In genomic region chr1:170196211-170196610, GRCm38 (mm10) we compare ENCODE assay signal across 30 mouse cellular contexts. TPM values are rescaled to one million over a fixed set of nuclear protein-coding genes. Genes with fewer than 3 reads are reported as not detected.
DNase-seq lines count a peak whose midpoint lies in the region; ATAC-seq and TF ChIP-seq lines count a peak whose summit lies in the region.
"Had no signal": no experiment of that assay in that cellular context is flagged by ENCODE, and none has a peak within 500 bp of the region (broad histone marks: within the 10 kb centered on the region; RNA-seq: fewer than 3 reads in every experiment).

No protein-coding gene starts in this region.

- no peak for TF ChIP-seq POLR2A in kidney, adult 2 months (IDR thresholded peaks at IDR 0.05; ENCODE audit: low read depth, low read length)

- H3K4me1 ChIP-seq in kidney, adult 2 months (ENCODE audit: control insufficient read depth, insufficient read depth, low read length), result peaks cover 9% of the 10 kb centered on the region
- H3K4me1 ChIP-seq in kidney, embryonic 14.5 days (ENCODE audit: control insufficient read depth, insufficient read depth, low read length), result no peaks in the 10 kb centered on the region
- H3K4me1 ChIP-seq in liver, postnatal 0 days (ENCODE audit: insufficient read depth), result no peaks in the 10 kb centered on the region
- H3K4me1 ChIP-seq in liver, embryonic 12.5 days, result no peaks in the 10 kb centered on the region
- H3K4me1 ChIP-seq: embryonic facial prominence, embryonic 15.5 days; forebrain, embryonic 10.5 days; heart, embryonic 15.5 days; hindbrain, embryonic 10.5 days had no signal

- TF ChIP-seq CTCF in kidney, adult 2 months (conservative IDR thresholded peaks at IDR 0.05; ENCODE audit: insufficient read depth, insufficient read length, low read depth, low read length), result no peak
- TF ChIP-seq CTCF in liver, postnatal 0 days (IDR thresholded peaks at IDR 0.05; ENCODE audit: low read depth), result no peak

- no peak overlapping the region for H3K4me3 ChIP-seq in kidney, adult 2 months (ENCODE audit: insufficient read depth, low read depth, low read length)
- H3K4me3 ChIP-seq in kidney, embryonic 14.5 days (ENCODE audit: low read length), result no peak overlapping the region
- no peak overlapping the region for H3K4me3 ChIP-seq in liver, postnatal 0 days (ENCODE audit: low read depth, low read length)
- H3K4me3 ChIP-seq in liver, embryonic 12.5 days, result no peak overlapping the region
- H3K4me3 ChIP-seq: embryonic facial prominence, embryonic 15.5 days; erythroblast, embryonic 14.5 days; forebrain, embryonic 10.5 days; gastrocnemius, adult 2 months; heart, embryonic 15.5 days; hindbrain, embryonic 10.5 days had no signal

- H3K36me3 ChIP-seq in kidney, adult 2 months (ENCODE audit: control insufficient read depth, insufficient read depth, low read length), result peaks cover 13% of the 10 kb centered on the region
- peaks cover 78% of the 10 kb centered on the region for H3K36me3 ChIP-seq in kidney, embryonic 14.5 days (ENCODE audit: control insufficient read depth, insufficient read depth, low read length)
- H3K36me3 ChIP-seq in liver, postnatal 0 days (replicated peaks; ENCODE audit: insufficient read depth, low read length), result peaks cover 69% of the 10 kb centered on the region
- H3K36me3 ChIP-seq in liver, embryonic 12.5 days, result peaks cover 86% of the 10 kb centered on the region

- DNase-seq in heart, adult 11 months, result peak; percentile 84
- no peak for DNase-seq in heart, adult 18-20 months
- DNase-seq in kidney, adult 2 months, result peak; percentile 89
- no peak for DNase-seq in liver, postnatal 0 days
- DNase-seq in urinary bladder, postnatal 36 days (ENCODE audit: low spot score in 2 of 2), result no peak
- DNase-seq: adrenal gland, postnatal 10 days; B cell, adult 2 months; cerebellum, adult 11 months; cerebellum, adult 8-10 months; cerebellum, postnatal 14 days; embryo, embryonic 11 days; gastrocnemius, adult 2 months; gastrocnemius, postnatal 25 days had no signal

- ATAC-seq in kidney, embryonic 14.5 days (ENCODE audit: low FRiP score, low TSS enrichment), result no peak
- no peak for ATAC-seq in liver, postnatal 0 days
- no peak for ATAC-seq in liver, embryonic 12.5 days
- ATAC-seq: CD4-positive, CD25-positive, alpha-beta regulatory T cell, adult 4 months; forebrain, embryonic 14.5 days had no signal

- H3K27me3 ChIP-seq in kidney, adult 2 months (replicated peaks; ENCODE audit: control insufficient read depth, insufficient read depth, low read length), result no peaks in the 10 kb centered on the region
- H3K27me3 ChIP-seq in kidney, embryonic 14.5 days (ENCODE audit: control insufficient read depth, insufficient read depth, low read length), result no peaks in the 10 kb centered on the region
- H3K27me3 ChIP-seq in liver, postnatal 0 days (ENCODE audit: insufficient read depth, low read length), result no peaks in the 10 kb centered on the region
- no peaks in the 10 kb centered on the region for H3K27me3 ChIP-seq in liver, embryonic 12.5 days (replicated peaks)
- H3K27me3 ChIP-seq: embryonic facial prominence, embryonic 15.5 days; heart, embryonic 15.5 days had no signal

- H3K27ac ChIP-seq in kidney, adult 2 months (ENCODE audit: insufficient read depth, low read depth, low read length), result peak overlapping the region; percentile 42; the same call in 1 of the 2 replicates
- H3K27ac ChIP-seq in kidney, embryonic 14.5 days (ENCODE audit: low read depth, low read length), result no peak overlapping the region
- peak overlapping the region; percentile 0; the same call in 1 of the 2 replicates for H3K27ac ChIP-seq in liver, postnatal 0 days (ENCODE audit: low read depth)
- no peak overlapping the region for H3K27ac ChIP-seq in liver, embryonic 12.5 days
- H3K27ac ChIP-seq: embryonic facial prominence, embryonic 15.5 days; forebrain, embryonic 10.5 days; gastrocnemius, adult 2 months; heart, embryonic 15.5 days; hindbrain, embryonic 10.5 days had no signal

- peak; percentile 26; the same call in 1 of the 2 replicates for TF ChIP-seq EP300 in liver, postnatal 0 days (IDR thresholded peaks at IDR 0.05; ENCODE audit: low read depth)

- H3K9me3 ChIP-seq in kidney, embryonic 14.5 days (ENCODE audit: control insufficient read depth, low read length), result no peaks in the 10 kb centered on the region
- no peaks in the 10 kb centered on the region for H3K9me3 ChIP-seq in liver, postnatal 0 days (ENCODE audit: low read length)
- no peaks in the 10 kb centered on the region for H3K9me3 ChIP-seq in liver, embryonic 12.5 days (replicated peaks)
- H3K9me3 ChIP-seq: embryonic facial prominence, embryonic 15.5 days; forebrain, embryonic 10.5 days; G1E; heart, embryonic 15.5 days; hindbrain, embryonic 10.5 days had no signal

- 46% methylated on average over 8 of the region's 8 CpGs for WGBS in kidney, adult 2 months
- WGBS in kidney, embryonic 14.5 days, result 94% methylated on average over 8 of the region's 8 CpGs
- 75% methylated on average over 8 of the region's 8 CpGs for WGBS in liver, postnatal 0 days (ENCODE audit: insufficient replicate concordance)
- WGBS in liver, embryonic 12.5 days (ENCODE audit: insufficient replicate concordance), result 80% methylated on average over 8 of the region's 8 CpGs

- H3K4me2 ChIP-seq in kidney, embryonic 14.5 days (replicated peaks; ENCODE audit: low read depth, low read length), result no peak overlapping the region
- no peak overlapping the region for H3K4me2 ChIP-seq in liver, postnatal 0 days (ENCODE audit: low read depth, low read length)
- H3K4me2 ChIP-seq in liver, embryonic 12.5 days, result no peak overlapping the region
- H3K4me2 ChIP-seq: embryonic facial prominence, embryonic 15.5 days; heart, embryonic 11.5 days; heart, embryonic 15.5 days had no signal

- no peak overlapping the region for H3K9ac ChIP-seq in kidney, embryonic 14.5 days (ENCODE audit: low read depth, low read length)
- H3K9ac ChIP-seq in liver, postnatal 0 days (replicated peaks), result no peak overlapping the region
- H3K9ac ChIP-seq in liver, embryonic 12.5 days, result no peak overlapping the region
- H3K9ac ChIP-seq: embryonic facial prominence, embryonic 15.5 days; heart, embryonic 15.5 days had no signal

RNA-seq across cellular contexts. Expression of gene Uhmk1, which starts 19.0 kb away (rescaled TPM):
- total RNA-seq in heart, adult 18-20 months (2021), result 10 to 100 TPM; 25.5 to 26.0 TPM
- 20.8 and 27.6 TPM in 2 replicates for polyA plus RNA-seq in kidney, adult 2 months (2012; rRNA removed)
- polyA plus RNA-seq in kidney, embryonic 14.5 days (2014; fragmentation: Nextera tagmentation; extraction: Ambion mirVana), result 8.2 and 12.2 TPM in 2 replicates
- 3.3 and 3.4 TPM in 2 replicates for polyA plus RNA-seq in liver, postnatal 0 days (2015; fragmentation: Nextera tagmentation; extraction: Ambion mirVana)
- 12.1 and 13.5 TPM in 2 replicates for polyA plus RNA-seq in liver, embryonic 12.5 days (2016; fragmentation: Nextera tagmentation; extraction: Ambion mirVana)

RNA-seq across cellular contexts. Expression of gene Uap1, which starts 21.5 kb away (rescaled TPM):
- total RNA-seq in heart, adult 18-20 months (2021), result 10 to 100 TPM; 45.5 to 50.7 TPM
- polyA plus RNA-seq in kidney, adult 2 months (2012; rRNA removed), result 31.6 and 34.3 TPM in 2 replicates
- polyA plus RNA-seq in kidney, embryonic 14.5 days (2014; fragmentation: Nextera tagmentation; extraction: Ambion mirVana), result 36.5 and 51.0 TPM in 2 replicates
- polyA plus RNA-seq in liver, postnatal 0 days (2015; fragmentation: Nextera tagmentation; extraction: Ambion mirVana), result 19.6 and 22.3 TPM in 2 replicates
- polyA plus RNA-seq in liver, embryonic 12.5 days (2016; fragmentation: Nextera tagmentation; extraction: Ambion mirVana), result 40.3 and 43.1 TPM in 2 replicates

RNA-seq across cellular contexts. Expression of gene Sh2d1b2, which starts 36.3 kb away (rescaled TPM):
- total RNA-seq in heart, adult 18-20 months (2021), result not detected
- polyA plus RNA-seq in kidney, adult 2 months (2012; rRNA removed), result not detected in 2 replicates
- not detected in 2 replicates for polyA plus RNA-seq in kidney, embryonic 14.5 days (2014; fragmentation: Nextera tagmentation; extraction: Ambion mirVana)
- polyA plus RNA-seq in liver, postnatal 0 days (2015; fragmentation: Nextera tagmentation; extraction: Ambion mirVana), result not detected in 2 replicates
- polyA plus RNA-seq in liver, embryonic 12.5 days (2016; fragmentation: Nextera tagmentation; extraction: Ambion mirVana), result not detected in 2 replicates
- total RNA-seq: adrenal gland, postnatal 10 days; adrenal gland, postnatal 4 days; common myeloid progenitor, adult 5-6 weeks; gastrocnemius, adult 2 months; gastrocnemius, postnatal 25 days; granulocyte monocyte progenitor cell, adult 5-6 weeks; heart, postnatal 25 days had no signal
- polyA plus RNA-seq: brain, embryonic 14.5 days; CD4-positive, CD25-positive, alpha-beta regulatory T cell, adult 4 months; embryonic facial prominence, embryonic 11.5 days; embryonic facial prominence, embryonic 15.5 days; erythroblast, embryonic 14.5 days; forebrain, embryonic 10.5 days; forebrain, embryonic 14.5 days; G1E; heart, embryonic 11.5 days; heart, embryonic 15.5 days; hindbrain, embryonic 10.5 days had no signal

Comparison
In these comparisons a context has a peak if more than half of its experiments do, and no peak if none do; other contexts are left out.
1. DNase-seq: peak in heart, adult 11 months (single experiment) and kidney, adult 2 months (single experiment); none in heart, adult 18-20 months (0 of 2), liver, postnatal 0 days (single experiment) and urinary bladder, postnatal 36 days (0 of 2).
2. H3K27ac ChIP-seq: peak in kidney, adult 2 months (single experiment) and liver, postnatal 0 days (single experiment); none in kidney, embryonic 14.5 days (single experiment) and liver, embryonic 12.5 days (single experiment).